Mouse (Mus musculus): Measurements from ENCODE around the gene Sec63. TPM values are rescaled to one million over a fixed set of nuclear protein-coding genes. Genes with fewer than 3 reads are reported as not detected.
A peak's percentile ranks its signal among the peaks of the same experiment; 100 is the strongest.

The Sec63 gene
- polyA plus RNA-seq, 1 experiment from 2014 or later, result 26.0 TPM

DNA sequence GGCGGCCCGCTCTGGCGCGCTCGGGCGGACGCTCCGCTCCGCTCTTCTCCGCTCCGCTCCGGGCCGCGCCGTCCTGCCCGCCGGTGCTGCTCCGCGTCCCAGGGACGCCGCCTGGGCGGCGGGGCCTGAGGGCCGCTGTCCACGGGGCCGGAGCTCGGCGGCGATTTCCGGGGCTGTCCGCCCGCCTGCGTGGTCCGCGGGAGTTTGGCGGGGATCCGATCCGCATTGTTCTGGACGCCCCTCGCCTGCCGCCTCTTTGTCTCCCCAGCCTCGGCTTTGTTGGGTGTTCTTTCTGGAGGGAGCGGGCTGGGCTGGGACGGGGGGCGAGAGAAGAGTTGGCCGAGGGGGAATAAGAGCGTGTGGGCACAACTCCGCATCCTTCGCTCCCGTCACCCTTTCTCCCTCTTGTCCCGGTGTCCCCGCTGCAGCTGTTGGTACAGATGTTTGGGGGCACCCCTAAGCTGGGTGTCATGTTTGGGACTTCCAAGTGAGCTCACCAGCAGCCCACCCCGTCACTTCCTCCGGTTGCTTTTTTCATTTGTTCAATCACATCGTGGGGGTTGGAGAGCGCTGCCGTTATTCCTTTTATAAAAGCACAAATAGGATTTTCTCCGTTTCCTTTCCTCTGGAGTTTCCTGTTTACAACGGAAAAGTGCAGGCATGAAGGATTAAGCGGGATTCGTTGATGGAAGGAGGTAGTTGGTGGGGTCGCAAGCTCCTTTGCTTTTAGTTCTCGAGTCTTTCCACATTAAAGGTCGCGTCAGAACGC is 789 bp downstream of the Sec63 start:
- DNase-seq (ENCODE audit: low spot score), result peak; percentile 72
- 1% methylated on average over 66 of the region's 66 CpGs for WGBS

DNA sequence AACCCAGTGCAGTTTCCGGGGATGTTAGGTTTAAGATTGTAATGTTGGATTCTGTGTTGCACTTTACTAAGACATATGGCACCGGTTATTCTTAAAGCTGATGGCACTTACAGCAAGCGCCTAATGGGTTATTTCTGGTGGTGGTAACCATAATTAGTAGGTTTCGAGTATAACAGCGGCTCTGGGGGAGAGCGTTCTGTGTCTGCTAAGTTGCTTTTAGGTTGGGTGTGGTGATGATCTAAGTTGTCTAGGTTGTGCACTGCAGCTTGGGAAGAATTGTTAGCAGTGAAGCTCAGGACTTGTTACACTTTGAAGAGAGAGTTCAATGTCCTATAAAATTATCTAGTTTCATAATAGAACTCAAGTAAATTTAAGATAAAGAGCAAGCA is 1.4 kb downstream of the Sec63 start:
- no peak for DNase-seq (ENCODE audit: low spot score)
- Histone ChIP-seq H3K36me3 (peaks cover 12% of the 10 kb centered on the region), H3K4me3 (peak overlapping the region; percentile 97), H3K27me3 (ENCODE audit: low read depth, poor library complexity, severe bottlenecking) (no peaks in the 10 kb centered on the region), H3K4me1 (peaks cover 32% of the 10 kb centered on the region), H3K9me3 (replicated peaks) (no peaks in the 10 kb centered on the region), H3K27ac (replicated peaks) (peak overlapping the region; percentile 97)
- WGBS, result 3% methylated on average over 6 of the region's 6 CpGs

More for the DNA sequence above, 789 bp downstream of the Sec63 start:
- H3K36me3 ChIP-seq, result peaks cover 9% of the 10 kb centered on the region
- peak overlapping the region; percentile 97 for H3K4me3 ChIP-seq
- H3K27me3 ChIP-seq (ENCODE audit: low read depth, poor library complexity, severe bottlenecking), result no peaks in the 10 kb centered on the region
- H3K4me1 ChIP-seq, result peaks cover 32% of the 10 kb centered on the region
- H3K27ac ChIP-seq (replicated peaks), result peak overlapping the region; percentile 97
- H3K9me3 ChIP-seq (replicated peaks), result no peaks in the 10 kb centered on the region

- Histone ChIP-seq H3K27me3 (ENCODE audit: low read depth, poor library complexity, severe bottlenecking) (no peaks in the 10 kb centered on the region), H3K4me3 (peak overlapping the region; percentile 97), H3K4me1 (peaks cover 32% of the 10 kb centered on the region), H3K36me3 (peaks cover 13% of the 10 kb centered on the region), H3K27ac (replicated peaks) (no peak overlapping the region), H3K9me3 (replicated peaks) (no peaks in the 10 kb centered on the region)
- WGBS, result 50% methylated on average over 4 of the region's 4 CpGs
- no peak for DNase-seq (ENCODE audit: low spot score)
These were observed 1.9 kb downstream of the Sec63 start for GRCm38 (mm10) chr10:42763246-42763645.

DNA sequence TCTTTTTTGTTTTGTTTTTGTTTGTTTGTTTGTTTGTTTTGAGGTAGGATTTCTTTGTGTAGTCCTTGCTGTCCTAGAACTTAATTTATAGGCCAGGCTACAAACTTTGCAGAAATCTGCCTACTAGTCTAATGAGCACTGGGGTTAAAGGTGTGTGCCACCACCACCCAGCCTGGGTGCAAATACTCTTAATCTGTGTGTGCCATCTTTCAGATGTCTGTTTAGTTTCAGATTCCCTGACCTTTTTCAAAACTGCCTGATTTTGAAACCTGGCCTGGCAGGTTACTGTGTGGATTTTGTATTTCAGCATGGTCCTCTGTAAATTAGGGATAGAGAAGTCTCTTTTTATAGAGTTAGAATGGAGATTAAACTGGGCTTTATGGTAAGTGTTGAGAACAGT is 4.0 kb downstream of the Sec63 start:
- peaks cover 31% of the 10 kb centered on the region for H3K4me1 ChIP-seq

DNA sequence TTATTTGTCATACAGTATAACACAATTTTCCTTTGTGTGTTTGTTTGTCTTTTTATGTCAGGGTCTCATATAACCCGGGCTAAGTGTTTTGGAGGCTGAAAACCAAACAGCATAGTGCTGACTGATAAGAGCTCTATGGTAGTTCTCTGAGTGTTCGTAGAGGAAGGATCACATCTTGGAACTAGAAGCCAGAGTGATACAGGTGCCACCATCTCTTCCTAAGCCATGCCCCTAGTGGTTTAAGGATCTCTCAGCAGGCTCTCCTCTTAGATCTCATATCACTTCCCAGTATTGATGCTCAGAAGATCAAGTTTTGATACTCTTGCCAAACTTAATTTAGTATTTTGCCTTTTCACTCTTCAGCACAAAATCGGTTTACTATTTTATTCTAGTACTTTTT is 14.2 kb downstream of the Sec63 start:
- Histone ChIP-seq H3K4me1 (no peaks in the 10 kb centered on the region), H3K4me3 (no peak overlapping the region), H3K36me3 (peaks cover 7% of the 10 kb centered on the region; the same call in 1 of the 2 replicates), H3K27ac (replicated peaks) (no peak overlapping the region), H3K9me3 (replicated peaks) (no peaks in the 10 kb centered on the region), H3K27me3 (ENCODE audit: low read depth, poor library complexity, severe bottlenecking) (no peaks in the 10 kb centered on the region)
- DNase-seq (ENCODE audit: low spot score), result no peak
- WGBS, result 91% methylated on average over 3 of the region's 3 CpGs

More for the DNA sequence above, 4.0 kb downstream of the Sec63 start:
- no peak for DNase-seq (ENCODE audit: low spot score)
- Histone ChIP-seq H3K27ac (replicated peaks) (no peak overlapping the region), H3K27me3 (ENCODE audit: low read depth, poor library complexity, severe bottlenecking) (no peaks in the 10 kb centered on the region), H3K9me3 (replicated peaks) (no peaks in the 10 kb centered on the region), H3K36me3 (peaks cover 16% of the 10 kb centered on the region), H3K4me3 (no peak overlapping the region)

DNA sequence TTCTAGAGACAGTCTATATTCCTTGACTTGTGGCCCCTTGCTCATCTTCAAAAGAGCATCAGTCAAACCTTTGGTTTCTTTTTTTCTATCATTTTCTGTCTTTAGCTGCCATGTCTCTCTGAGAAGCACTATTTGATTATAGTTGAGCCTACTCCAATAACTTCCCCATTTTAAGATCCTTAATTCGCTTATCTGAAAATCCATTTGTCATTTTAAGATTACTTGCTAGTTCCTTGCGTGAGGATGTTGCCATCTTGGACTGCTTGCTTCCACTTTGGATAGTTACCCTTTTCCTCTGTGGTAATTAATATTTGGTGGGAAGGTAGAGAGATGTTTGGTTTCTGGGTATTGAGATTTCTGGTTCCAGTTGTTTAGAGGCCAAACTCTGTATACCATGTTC is 19.5 kb downstream of the Sec63 start:
- Histone ChIP-seq H3K27me3 (ENCODE audit: low read depth, poor library complexity, severe bottlenecking) (no peaks in the 10 kb centered on the region), H3K36me3 (peaks cover 23% of the 10 kb centered on the region), H3K4me1 (no peaks in the 10 kb centered on the region), H3K9me3 (replicated peaks) (no peaks in the 10 kb centered on the region), H3K27ac (replicated peaks) (no peak overlapping the region), H3K4me3 (no peak overlapping the region)
- 92% methylated on average over 2 of the region's 2 CpGs for WGBS
- DNase-seq (ENCODE audit: low spot score), result no peak

DNA sequence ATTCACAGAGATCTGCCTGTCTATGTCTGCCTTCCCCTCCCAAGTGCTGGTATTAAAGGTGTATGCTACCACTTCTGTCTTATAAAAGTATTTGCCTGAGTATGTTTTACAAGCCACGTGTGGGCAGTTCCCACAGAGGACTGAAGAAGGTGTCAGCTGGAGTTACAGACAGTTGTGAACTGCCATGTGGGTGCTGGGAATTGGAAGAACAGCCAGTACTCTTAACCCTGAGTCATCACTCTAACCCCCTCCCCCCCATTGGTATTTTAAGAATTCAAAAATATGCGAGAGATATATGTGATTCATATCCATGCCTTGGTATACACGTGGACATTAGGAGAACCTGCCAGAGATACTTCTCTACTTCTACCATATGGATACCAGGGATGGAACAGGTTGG is 20.4 kb downstream of the Sec63 start:
- Histone ChIP-seq H3K9me3 (replicated peaks) (no peaks in the 10 kb centered on the region), H3K36me3 (peaks cover 32% of the 10 kb centered on the region), H3K27ac (replicated peaks) (no peak overlapping the region), H3K4me3 (no peak overlapping the region), H3K27me3 (ENCODE audit: low read depth, poor library complexity, severe bottlenecking) (no peaks in the 10 kb centered on the region), H3K4me1 (no peaks in the 10 kb centered on the region)
- DNase-seq (ENCODE audit: low spot score), result no peak
- 68% methylated on average over 3 of the region's 3 CpGs for WGBS

DNA sequence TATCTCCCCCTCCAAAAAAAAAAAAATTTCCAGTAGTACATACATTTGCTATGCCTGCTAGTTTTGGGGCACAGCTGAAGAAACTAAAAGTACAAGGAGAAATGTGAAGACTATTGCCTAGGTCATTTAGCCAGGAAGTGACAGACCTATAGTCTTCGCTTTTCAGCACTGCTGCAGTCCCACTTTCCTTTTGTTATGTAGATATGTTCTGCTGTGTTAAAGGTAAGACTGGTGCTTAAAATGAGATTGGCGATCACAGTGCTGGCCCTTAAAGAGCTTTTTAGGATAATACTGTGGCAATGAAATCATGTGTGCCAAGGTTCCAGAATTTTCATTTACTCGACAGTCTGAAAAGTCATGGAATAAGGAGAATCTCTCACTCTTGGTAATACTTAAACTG is 39.6 kb downstream of the Sec63 start:
- 80% methylated on average over 3 of the region's 3 CpGs for WGBS
- no peaks in the 10 kb centered on the region for H3K9me3 ChIP-seq (replicated peaks)
- H3K36me3 ChIP-seq, result peaks cover 98% of the 10 kb centered on the region

DNA sequence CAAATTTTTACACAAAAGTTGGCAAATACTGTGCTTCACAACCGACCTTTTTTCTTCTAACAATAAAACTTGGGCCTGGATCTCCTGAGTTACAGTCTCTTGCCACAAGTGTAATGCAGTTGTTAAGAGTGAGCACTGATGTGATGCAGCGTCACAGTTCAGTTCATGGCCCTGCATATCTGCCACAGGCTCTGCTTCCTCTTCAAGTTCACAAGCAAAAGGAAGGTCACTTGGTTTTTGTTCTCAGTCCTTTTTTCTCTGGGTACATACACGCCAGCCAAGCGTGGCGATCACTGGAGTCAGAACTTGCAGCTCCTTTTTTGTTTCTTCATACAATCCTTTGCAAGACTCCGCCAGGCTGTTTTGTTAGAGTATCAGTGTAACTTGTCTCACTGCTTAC is 64.6 kb downstream of the Sec63 start:
- Histone ChIP-seq H3K36me3 (peaks cover 93% of the 10 kb centered on the region), H3K4me3 (no peak overlapping the region), H3K27me3 (ENCODE audit: low read depth, poor library complexity, severe bottlenecking) (peaks cover 10% of the 10 kb centered on the region; the same call in 1 of the 2 replicates), H3K9me3 (replicated peaks) (no peaks in the 10 kb centered on the region), H3K4me1 (peaks cover 23% of the 10 kb centered on the region), H3K27ac (replicated peaks) (0 out of 2 replicates have a peak overlapping the region, but pooled peaks have one; percentile 15)
- DNase-seq (ENCODE audit: low spot score), result no peak
- 75% methylated on average over 6 of the region's 6 CpGs for WGBS

More for the DNA sequence above, 39.6 kb downstream of the Sec63 start:
- Histone ChIP-seq H3K4me1 (no peaks in the 10 kb centered on the region), H3K4me3 (no peak overlapping the region), H3K27ac (replicated peaks) (no peak overlapping the region), H3K27me3 (ENCODE audit: low read depth, poor library complexity, severe bottlenecking) (no peaks in the 10 kb centered on the region)
- no peak for DNase-seq (ENCODE audit: low spot score)

DNA sequence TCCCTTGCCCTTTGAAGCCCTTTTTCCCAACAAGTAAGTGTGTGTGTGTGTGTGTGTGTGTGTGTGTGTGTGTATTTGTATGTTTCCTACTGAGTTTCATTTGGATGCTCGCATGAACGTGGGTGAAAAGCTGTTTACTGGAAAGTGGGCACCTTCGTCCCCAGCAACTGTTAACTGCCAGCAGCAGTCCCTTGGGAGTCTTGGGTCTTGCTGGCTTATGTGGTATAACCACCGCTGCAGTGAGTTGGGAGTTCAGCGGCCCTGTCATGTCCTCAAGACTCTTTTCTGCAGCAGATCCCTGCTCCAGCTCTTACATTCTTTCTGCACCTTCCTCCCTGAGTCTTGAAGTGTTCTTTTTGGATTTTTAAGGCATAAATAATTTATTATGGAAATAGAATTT is 65.9 kb downstream of the Sec63 start:
- no peak overlapping the region for H3K27ac ChIP-seq (replicated peaks)
- H3K9me3 ChIP-seq (replicated peaks), result no peaks in the 10 kb centered on the region
- no peak for DNase-seq (ENCODE audit: low spot score)
- peaks cover 94% of the 10 kb centered on the region for H3K36me3 ChIP-seq
- H3K27me3 ChIP-seq (ENCODE audit: low read depth, poor library complexity, severe bottlenecking), result peaks cover 10% of the 10 kb centered on the region; the same call in 1 of the 2 replicates
- H3K4me3 ChIP-seq, result no peak overlapping the region
- 89% methylated on average over 5 of the region's 5 CpGs for WGBS
- peaks cover 35% of the 10 kb centered on the region for H3K4me1 ChIP-seq

DNA sequence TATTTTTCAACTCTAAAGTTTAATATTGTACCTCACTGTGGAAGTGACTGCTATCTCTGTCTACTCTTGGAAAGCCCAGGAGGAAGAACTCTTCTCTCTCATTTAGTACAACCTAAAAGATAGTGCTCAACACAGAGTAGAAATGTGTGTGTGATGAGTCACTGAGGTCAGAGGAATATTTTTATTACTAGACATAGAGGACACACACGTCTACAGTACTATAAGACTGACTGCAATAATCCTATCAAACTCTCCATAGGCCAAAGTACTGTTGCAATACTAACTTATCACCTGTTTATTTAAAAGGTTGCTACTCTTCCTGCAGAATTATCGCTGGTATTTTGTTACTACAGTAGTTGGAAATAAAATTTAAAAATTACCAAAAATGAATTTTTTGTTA is 68.7 kb downstream of the Sec63 start:
- no peak for DNase-seq (ENCODE audit: low spot score)
- no peak overlapping the region for H3K4me3 ChIP-seq
- H3K36me3 ChIP-seq, result peaks cover 81% of the 10 kb centered on the region
- WGBS, result 91% methylated on average over 2 of the region's 2 CpGs
- no peaks in the 10 kb centered on the region for H3K9me3 ChIP-seq (replicated peaks)
- H3K27ac ChIP-seq (replicated peaks), result no peak overlapping the region
- peaks cover 59% of the 10 kb centered on the region for H3K4me1 ChIP-seq
- H3K27me3 ChIP-seq (ENCODE audit: low read depth, poor library complexity, severe bottlenecking), result peaks cover 10% of the 10 kb centered on the region; the same call in 1 of the 2 replicates

DNA sequence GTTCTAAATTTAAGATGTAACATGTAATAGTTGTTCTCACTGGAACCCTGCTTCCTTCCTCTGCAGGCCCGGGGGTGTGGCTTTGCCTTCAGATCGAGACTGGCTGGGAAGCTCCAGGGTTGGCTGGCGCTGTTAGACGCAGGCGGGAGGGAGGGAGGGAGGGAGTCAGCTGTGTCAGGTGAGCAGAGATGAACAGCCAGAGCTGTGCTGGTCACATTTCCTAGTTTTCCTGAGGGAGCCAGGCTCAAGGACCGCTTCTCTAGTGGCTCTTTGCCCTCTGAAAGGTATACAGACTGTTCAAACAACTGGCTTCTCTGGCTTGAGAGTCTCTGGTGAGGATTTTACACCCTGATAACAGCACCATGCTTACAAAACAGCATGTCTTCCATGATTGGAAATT is 69.1 kb downstream of the Sec63 start:
- no peak for DNase-seq (ENCODE audit: low spot score)
- Histone ChIP-seq H3K4me1 (peaks cover 59% of the 10 kb centered on the region), H3K36me3 (peaks cover 81% of the 10 kb centered on the region), H3K27ac (replicated peaks) (no peak overlapping the region), H3K9me3 (replicated peaks) (no peaks in the 10 kb centered on the region), H3K27me3 (ENCODE audit: low read depth, poor library complexity, severe bottlenecking) (peaks cover 10% of the 10 kb centered on the region; the same call in 1 of the 2 replicates), H3K4me3 (no peak overlapping the region)
- 64% methylated on average over 6 of the region's 6 CpGs for WGBS

DNA sequence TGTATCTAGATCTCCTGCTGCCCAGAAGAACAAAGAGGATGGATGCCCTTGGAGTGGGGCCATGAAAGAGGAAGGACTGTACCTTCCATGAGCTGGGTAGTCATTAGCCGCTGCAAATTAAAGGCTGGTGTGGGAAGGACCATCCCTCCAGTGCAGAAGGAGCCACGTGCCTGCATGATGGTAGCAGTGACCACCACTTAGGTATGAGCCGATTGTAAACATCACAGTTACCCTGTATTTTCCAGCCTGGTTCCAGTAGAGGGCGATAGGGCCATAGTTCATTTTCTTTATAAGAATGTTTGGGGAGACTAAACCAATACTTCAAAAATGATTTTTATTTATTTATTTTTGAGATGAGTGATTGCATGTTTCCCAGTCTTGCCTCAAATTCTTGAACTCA is 71.4 kb downstream of the Sec63 start:
- Histone ChIP-seq H3K36me3 (peaks cover 86% of the 10 kb centered on the region), H3K4me1 (peaks cover 58% of the 10 kb centered on the region), H3K9me3 (replicated peaks) (no peaks in the 10 kb centered on the region), H3K27ac (replicated peaks) (0 out of 2 replicates have a peak overlapping the region, but pooled peaks have one; percentile 83), H3K4me3 (no peak overlapping the region), H3K27me3 (ENCODE audit: low read depth, poor library complexity, severe bottlenecking) (peaks cover 10% of the 10 kb centered on the region; the same call in 1 of the 2 replicates)
- 66% methylated on average over 4 of the region's 4 CpGs for WGBS
- no peak for DNase-seq (ENCODE audit: low spot score)

Data from midbrain, embryonic 10.5 days (tissue).